Mouse (Mus musculus) adrenal gland (tissue): ENCODE measurements around the gene Hint1.

Source experiments
- intact Hi-C: fragments of 180-260 bp; cut with DNase I; formaldehyde crosslinking; loops from one replicate; pipeline ENCODE4 v1.15.1; 2025

The Hint1 gene

DNA sequence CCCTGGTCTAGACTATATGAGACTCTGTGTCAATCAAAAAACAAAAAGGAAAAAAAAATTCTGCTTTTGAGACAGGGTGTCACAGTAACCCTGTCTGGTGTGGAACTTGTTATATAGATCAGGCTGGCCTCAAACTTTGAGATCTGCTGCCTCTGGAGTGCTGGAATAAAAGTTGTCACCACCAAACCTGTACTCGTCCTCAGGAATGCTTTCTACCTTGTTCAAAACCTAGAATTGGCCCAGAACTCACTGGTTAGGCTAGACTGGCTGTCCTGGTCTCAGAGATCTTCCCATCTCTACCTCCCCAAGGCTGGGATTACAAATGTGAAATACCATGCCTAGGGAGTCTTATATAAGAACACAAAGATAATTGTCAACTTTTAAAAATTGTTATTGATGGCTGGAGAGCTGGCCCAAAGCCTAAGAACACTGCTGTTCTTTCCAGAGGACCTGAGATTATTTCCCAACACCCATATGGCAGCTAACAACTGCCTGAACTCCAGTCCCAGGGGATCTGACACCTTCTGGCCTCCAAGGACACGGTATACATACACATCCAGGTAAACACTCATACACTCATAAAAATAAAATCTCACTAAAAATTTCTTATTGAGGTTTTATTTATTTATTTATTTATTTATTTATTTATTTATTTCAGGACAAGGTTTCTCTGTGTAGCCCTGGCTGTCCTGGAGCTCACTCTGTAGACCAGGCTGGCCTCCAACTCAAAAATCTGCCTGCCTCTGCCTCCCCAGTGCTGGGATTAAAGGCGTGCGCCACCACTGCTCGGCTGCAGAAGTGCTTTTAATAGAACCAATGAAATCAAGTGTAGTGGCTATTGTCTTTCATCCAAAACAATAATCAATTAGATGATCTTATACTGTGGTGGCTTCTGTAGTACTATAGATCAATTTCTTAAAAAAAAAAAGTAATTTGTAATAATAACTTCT lies 4.4 kb upstream of the Hint1 start:
- intact Hi-C loops, result loop anchor here (5.0 kb wide), 1 partner anchor 74 kb away; the partner anchor contains the start of gene Cdc42se2

DNA sequence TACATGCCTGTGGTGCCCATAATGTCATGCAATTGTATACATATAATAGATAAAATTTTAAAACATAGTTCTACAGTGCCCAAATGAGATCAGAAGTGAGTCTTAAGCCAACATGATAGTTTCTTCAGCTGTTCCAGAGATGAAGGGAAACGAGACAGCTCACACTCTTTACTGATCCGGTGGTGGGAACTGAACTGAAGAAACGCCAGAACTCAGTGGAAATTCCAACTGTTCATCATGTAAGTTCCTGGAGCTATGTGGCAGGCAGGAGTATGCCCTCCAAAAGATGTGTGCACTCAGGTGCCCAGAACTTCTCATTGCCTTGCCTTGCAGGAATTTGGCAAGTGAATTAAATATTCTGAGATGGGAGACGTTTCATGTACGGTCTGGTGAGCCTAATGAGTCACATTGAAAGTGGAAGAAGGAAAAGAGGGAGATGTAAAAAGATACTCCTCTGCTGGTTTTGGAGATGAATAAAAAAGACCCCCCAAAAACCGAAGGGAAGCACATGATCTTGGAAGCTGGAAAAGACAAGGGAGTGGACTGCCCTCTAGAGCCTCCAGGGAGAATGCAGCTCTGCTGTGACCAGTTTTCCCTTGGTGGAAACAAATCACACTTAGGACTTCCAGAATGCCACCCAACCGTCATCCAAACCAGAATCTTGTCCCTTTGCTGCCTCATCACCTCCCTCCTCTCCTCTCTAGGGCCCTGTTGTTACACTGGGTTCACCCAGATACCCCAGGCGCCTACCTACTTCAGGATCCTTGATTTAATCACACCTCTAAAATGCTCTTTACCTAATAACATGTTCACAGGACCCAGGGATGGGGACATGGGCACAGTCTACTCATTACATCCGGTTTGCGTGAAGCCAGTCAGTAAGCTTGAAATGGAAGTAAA lies 3.3 kb upstream of the Hint1 start:
- intact Hi-C loops, result loop anchor here (1.0 to 5.0 kb wide), 2 partner anchors 76 to 160 kb away; partner anchors contain the start of gene Cdc42se2

DNA sequence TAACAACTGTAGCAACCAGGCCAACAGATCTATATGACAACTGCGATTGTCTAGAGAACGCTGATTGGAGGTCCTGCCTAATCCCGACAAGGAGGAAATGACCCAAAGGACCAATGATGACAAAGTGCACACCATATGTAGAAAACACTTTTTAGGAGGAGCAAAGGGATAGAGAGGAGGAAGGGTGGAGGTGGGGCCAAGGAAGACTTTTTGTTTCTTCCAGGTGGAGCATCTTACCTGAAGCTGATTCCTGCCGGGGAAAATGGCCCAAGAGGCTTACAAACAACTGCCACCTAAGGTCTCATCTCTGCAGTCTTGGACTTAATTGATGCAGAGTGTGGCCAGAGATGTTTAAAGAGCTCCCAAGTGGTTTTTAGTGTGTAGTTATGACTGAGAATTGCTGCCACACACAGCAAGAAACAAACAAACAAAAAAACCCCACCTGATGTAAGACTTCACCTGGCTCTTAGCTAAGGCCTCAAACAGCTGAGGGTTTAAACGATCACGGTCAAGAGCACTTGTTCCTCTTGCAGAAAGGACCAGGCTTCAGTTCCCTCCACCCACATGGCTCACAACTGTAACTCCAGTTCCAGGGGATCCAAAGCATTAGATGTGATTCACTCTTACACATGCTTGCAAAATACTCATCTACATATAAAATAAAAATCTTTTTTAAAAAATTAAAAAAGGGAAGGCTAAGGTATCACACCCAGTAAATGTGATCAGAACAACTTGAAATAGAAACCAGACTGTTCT lies 675 bp upstream of the Hint1 start:
- intact Hi-C loops, result no loop called here

DNA sequence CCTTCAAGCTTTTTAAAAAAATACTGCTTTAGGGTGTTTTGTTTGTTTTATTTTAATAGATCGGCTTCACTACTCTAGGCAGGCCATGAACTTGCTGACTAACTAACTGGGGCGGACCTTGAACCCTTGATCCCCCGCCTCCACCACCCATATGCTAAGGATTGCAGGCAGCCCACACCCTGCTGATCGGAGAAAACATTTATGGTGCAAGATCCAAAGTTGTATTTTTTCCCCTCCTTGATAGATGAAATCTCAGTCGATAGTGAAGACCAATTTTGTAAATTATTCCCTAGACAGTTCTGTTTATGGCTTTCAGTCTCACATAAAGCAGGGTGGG lies 834 bp downstream of the Hint1 start:
- intact Hi-C loops, result no loop called here

DNA sequence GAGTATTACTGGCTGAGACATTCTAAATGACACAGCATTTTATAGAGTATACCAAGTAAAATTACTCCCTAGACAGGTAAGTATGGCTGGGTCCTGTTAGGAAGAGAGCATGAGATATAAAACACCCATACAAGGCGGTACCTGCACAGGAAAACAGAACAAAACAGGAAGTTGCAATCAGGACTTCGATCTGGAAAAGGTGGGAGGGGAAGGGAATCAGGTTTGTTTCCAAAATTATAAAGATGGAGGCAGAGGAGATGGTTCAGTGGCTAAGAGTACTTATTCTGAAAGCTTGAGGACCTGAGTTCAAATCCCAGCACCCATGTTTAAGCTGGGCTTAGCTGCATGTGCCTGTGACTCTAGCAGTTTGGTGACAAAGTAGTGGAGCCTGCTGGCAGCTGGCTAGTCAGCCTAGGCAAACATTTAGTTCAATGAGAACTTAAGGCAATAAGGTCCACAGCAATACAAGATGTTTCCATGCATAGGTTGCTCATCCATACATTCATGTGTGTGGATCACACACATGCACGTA lies 1.8 kb downstream of the Hint1 start:
- intact Hi-C loops, result no loop called here

DNA sequence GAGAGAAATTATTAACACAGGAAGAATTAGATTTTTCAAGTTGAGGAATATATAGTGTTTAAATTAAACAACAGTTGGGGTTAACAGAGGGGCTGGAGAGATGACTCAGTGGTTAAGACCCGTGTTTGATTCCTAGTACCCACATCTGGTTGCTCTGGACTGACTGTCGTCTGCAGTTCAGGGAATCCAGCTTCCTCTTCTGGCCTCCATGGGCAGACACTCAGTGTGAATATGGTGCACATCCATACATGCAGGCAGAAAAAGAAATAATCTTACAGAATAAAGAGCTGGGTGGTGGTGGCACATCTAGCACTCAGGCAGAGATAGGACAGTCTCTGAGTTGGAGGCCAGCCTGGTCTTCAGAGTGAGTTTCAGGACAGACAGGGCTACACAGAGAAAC lies 2.3 kb downstream of the Hint1 start:
- intact Hi-C loops, result no loop called here

DNA sequence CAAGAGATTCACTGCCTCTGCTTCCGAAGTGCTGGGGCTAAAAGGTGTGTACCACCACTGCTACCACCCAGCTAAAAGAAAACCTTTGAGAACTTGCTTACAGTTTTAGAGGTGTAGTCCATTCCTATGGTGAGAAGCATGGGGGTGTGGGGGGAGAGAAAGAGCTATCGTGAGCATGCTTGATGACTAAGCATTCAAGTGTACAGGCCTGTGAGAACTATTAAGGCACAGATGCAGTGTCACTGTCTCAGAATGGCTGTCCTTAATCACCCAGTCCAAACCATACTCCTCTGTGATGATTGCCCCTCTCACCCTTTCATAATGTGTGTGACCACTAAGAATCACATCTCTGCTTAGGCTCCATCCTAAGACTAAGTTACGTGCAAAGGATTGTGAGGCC lies 3.1 kb downstream of the Hint1 start:
- intact Hi-C loops, result no loop called here

DNA sequence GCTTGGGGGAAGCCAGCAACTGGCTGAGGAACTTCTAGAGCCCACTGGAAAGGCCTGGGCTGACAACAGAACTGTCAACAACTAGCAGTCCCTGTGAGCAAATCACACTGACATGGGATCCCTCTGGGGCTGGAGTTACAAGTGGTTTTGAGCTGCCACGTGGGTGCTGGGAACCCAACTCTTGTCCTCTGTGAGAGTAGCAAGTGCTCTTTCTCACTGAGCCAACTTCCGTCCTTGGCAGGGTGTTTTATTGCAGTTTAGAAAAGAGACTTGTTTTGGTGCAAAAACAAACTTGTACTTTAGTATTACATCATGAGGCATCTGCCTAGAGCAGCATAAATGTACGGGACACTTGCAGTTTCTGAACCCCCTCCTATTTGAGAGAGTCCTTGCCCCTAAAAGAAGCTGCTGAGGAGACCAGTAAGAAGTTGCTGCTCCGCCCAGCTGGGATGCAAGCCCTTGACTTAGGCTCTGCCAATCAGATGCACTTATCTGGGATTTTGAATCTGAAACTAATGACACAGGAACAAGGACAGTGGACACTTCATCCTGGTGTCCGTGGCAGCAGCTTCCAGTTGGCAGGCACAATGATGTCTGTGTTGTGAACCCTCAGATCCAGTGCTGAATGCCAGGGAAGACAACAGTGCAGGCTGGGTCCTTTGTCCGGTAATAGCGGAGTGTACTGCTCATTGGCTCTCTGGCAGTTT lies 5.8 kb downstream of the Hint1 start:
- intact Hi-C loops, result no loop called here

DNA sequence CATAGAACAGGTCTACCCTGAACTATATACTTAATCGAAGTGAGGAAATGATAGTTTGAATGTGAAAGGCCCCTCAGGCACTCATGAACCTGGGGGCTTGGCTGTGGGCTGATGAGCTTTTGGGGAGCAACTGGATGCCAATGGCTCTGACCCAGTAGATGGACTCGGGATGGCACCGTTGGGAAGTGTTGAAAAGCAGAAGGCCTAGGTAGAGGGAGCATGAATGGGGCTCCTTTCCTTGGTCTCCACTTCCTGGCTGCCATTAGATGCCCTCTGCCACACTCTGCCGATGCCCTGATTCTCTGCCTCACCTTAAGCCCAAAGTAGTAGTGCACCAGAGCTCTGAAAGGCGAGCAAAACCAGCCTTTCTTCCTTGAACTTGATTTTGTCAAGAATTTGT lies 9.8 kb downstream of the Hint1 start:
- intact Hi-C loops, result no loop called here

DNA sequence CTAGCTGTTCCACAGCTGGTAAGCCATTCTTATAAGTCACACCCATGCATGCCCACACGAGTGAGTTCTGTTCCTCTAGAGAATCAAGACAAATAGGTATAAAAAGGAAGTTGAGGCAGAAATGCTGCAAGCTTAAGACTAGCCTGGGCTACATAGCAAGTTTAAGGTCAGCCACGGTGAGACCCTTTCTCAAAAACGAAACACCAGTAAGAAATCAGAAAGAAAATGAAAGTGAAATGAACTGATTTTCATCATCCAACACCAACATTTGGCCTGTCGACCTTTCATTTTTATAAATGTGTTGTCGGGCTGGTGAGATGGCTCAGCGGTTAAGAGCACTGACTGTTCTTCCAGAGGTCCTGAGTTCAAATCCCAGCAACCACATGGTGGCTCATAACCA lies 12.7 kb downstream of the Hint1 start:
- intact Hi-C loops, result loop anchor here (1.0 kb wide), 2 partner anchors 48 to 105 kb away; no protein-coding TSS in a partner anchor

DNA sequence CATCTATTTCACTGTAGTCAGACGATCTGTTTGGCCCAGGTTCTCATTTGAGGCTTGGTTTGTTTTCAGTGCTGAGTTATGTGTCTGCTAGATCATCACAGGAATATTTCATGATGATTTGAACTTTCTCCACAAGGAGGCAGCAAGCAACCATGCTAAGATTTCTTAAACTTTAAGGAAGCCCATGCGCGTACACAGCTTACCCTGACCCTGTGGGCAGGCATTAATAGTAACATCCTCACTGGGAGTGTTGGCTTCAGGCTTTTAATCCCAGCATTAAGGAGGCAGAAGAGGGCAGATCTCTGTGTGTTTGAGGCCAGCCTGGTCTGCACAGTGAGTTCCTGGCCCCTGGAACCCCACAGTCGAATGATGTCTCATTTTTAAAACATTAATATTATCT lies 13.3 kb downstream of the Hint1 start:
- intact Hi-C loops, result loop anchor here (1.0 kb wide), 2 partner anchors 48 to 105 kb away; no protein-coding TSS in a partner anchor

DNA sequence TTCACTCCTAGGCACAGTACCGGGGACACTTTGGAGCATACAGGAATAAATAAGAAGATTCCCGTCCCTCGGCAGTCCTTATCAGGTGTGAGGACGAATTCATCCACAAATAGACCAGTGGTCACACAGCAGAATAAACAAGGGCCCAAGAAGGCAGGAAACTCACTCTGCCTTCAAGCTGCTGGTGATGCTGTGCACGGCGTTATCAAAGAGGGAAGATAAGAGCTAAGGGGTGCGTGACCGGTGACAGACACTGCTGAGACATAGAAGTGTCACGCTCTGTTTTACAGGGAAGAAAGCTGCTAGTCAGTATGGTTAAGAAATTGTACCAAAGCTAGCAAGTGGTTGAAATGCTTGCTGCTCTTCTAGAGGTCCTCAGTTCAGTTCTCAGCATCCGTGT lies 13.7 kb downstream of the Hint1 start:
- intact Hi-C loops, result loop anchor here (1.0 kb wide), 2 partner anchors 47 to 104 kb away; no protein-coding TSS in a partner anchor

DNA sequence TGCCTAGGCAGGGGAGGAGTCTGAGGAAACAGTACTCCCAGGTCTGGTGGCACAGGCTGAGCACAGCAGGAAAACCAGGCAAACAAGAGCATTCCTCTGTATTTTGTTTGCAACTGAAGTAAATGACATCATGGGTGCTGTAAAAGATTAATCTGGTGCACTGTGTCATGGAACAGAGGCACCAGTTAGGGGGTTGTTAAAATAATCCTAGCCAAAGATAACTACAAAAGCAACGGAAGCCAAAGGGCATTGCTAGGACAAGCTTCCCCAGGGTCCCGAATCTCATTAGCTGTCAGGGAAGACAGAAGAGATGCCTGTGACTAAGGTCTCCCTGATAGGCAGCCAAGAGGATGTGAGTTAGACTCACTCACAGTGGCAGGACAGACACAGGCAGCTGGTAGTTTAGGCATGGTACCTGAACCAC lies 14.9 kb downstream of the Hint1 start:
- intact Hi-C loops, result no loop called here

DNA sequence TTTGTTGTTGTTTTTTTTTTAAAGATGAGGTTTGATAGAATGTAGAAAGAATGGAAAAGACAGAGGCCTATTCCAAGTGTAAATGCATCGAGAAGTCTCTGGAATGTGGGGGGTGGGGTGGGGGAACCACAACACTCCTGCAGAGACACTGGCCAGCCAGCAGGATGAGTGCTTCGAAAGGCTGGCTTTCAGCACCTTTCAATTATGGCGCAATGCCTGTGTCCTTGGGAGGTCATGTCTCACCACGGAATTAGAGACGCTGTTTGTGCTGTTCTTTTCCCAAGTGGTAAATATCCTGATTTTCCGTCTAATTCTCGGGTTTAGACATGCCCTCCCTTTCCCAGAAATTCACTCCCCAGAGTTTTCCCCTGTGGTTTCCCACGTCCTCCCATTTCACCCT lies 16.5 kb downstream of the Hint1 start:
- intact Hi-C loops, result no loop called here

DNA sequence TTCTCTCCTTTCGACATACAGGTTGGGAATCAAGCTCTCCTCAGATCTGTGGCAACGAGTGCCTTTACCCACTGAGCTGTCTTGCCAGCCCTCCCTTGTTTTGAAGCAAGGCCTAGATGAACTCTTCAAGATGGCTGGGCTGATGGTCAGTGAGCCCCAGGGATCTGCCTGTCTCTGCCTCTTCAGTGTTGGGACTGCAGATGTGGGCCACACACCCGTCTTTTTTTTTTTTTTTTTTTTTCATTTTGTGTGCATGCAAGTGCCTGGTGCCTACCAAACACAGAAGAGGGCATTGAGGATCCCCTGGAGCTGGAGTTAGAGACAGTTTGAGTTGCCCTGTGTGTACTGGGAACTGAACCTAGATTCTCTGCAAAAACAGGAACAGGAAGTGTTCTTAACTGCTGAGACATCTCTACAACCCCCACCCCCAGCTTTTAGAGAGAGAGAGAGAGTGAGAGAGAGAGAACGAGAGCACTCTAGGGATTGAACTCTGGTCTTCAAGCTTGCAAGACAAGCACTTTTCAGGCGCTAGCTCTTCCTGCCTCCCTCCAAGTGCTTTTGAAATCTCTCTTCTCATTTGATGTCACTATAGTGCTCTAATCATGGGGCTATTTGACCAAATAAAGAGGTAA lies 18.1 kb downstream of the Hint1 start:
- intact Hi-C loops, result no loop called here

DNA sequence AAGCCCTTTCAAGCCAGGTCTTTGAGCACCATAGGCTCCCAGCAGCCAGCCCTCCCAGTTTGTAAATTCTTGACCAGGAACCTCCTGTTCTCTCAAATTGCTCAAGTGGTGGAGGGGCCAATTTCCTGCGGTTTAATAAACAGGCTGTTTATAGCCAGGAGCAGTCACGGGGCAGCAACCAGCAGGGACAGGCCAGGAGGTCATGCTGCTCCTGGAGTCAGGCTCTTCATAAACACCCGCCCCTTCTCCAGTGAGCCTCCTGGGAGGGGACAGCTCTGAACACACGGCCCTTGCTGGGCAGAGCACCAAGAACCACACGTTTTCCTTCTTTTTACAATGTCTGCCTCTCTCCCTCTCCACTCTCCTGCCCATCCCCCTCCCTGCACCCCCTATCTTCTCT lies 18.8 kb downstream of the Hint1 start:
- intact Hi-C loops, result no loop called here

DNA sequence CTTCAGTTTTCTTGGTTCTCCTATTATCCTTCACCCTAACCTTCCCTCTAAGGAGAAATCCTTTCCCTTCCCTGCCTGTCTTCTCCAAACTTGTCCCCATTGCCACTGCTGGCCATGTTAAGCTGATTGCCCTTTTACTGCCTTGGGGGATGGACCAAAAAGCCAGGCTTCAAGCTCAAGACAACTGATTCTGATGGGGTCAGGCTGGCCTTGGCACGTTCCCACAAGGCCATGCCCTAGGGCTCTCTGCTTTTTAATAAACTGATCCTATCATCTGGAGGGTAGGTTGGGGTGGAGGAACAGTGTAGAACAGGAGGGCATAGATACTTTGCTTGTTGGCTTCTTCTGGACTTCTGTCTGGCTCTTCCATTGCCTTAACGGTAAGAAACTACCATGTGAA lies 19.2 kb downstream of the Hint1 start:
- intact Hi-C loops, result no loop called here

DNA sequence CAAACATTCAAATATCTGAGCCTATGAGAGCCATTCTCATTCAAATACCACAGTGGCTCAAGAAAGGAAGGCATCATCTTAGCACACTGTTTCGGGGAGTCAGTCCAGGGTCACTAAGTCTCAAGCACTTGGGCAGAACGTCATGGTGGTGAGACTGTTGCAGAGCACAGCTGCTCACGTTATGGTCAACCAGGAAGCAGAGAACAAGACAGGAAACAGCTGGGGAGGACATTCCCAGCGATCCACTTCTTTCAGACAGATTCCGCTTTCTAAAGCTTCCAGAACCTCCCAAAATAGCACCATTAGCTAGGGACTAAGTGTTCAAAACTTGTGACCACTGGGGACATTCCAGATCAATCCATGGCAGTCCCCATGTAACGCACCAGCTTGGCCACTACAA lies 21.7 kb downstream of the Hint1 start:
- intact Hi-C loops, result no loop called here

DNA sequence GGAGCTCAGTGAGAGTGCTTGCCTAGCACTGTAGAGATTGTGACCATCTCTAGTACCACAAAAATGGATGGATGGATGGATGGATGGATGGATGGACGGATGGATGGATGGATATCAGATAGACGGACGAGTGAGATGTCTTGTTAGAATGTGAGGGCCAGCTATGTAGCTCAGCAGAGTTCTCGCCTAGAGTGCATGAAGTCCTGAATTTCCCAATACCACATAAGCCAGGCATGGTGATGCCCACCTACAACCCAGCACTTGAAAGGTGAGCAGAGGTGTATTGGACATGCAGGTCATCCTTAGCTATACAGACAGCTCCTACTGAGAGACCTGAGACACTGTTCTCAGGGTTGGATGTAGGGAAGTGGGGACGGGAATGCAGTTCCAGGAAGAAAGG lies 25.2 kb downstream of the Hint1 start:
- intact Hi-C loops, result no loop called here

DNA sequence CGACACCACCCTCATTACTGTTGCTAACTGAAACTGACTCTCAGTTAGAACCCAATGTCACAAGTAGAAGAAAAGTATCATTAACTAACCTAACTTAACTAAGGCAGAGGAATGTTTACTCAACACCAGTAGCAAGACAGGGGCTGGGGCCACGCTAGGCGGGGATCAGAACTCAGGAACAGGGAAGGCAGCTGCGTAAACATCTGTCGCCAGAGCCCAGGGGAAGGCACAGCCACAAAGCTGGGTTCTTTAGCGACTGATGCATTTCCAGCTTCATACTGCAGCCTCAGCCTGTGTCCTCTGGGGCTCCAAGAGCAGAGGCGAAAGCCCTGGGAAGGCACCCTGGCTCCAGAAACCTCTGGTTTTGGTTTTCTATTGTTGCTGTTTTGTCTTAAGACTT lies 25.9 kb downstream of the Hint1 start:
- intact Hi-C loops, result no loop called here
